Mouse (Mus musculus) thymus, postnatal 0 days (tissue): ENCODE results near the gene Tmem25. TPM values are rescaled to one million over a fixed set of nuclear protein-coding genes. Genes with fewer than 3 reads are reported as not detected.

ENCODE experiments used
- DNase-seq: peaks from one replicate; pipeline ENCODE4 v3.0.0-alpha.2; 2015; ENCODE audit warnings: low spot score
- polyA plus RNA-seq: library from polyadenylated mRNA; unstranded; fragments of >200 nt; fragmentation: Nextera tagmentation; extraction: Ambion mirVana; gene quantifications from 2 replicates; pipeline ENCODE4 v1.2.1, GENCODE M21; 2015

Tmem25 gene
- 0.72 and 0.82 TPM in 2 replicates for polyA plus RNA-seq

DNA sequence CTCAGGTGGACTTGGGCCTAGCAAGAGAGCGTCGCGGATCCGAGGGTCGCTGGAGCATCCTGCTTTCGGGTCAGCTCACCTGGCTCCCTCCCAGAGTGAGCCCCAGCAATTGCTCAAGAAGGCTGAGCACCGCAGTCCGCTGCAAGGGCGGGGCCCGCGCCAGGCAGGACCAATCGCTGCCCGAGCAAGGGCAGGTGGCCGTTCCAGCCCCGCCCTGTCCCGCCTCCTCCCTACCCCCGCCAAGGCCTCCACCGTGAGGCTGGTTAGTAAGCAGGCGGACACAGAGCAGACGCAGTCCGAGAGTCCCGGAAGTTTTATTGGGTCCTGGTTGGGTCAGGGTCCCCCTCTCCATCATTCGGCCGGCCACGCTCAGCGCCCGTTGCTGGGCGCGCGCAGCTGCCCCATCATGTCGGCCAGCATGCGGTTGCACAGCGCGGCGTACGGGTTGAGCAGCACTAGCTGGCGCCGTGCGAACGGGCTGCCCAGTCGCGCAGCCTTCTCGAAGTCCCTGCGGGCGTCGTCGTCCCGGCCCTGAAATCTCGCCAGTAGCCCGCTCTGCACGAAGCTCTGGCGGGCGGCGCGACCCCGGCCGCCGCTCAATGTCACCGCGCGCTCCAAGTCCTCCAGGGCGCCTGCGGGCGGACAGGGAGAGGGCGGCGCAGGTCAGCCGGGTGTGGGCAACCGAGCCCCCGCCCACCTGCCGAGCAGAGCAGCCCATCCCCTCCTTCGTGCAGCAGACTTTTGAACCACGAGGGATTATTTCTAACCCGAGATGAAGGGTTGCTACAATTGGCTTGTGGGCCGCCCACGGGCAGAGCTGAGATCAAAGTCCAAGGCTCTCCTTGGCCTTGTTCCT, at the start of gene Tmem25:
Gene Tmem25, minus strand, starts transcription at position 206 of the 856 bp plus-strand sequence.
- peak; percentile 47 for DNase-seq

DNA sequence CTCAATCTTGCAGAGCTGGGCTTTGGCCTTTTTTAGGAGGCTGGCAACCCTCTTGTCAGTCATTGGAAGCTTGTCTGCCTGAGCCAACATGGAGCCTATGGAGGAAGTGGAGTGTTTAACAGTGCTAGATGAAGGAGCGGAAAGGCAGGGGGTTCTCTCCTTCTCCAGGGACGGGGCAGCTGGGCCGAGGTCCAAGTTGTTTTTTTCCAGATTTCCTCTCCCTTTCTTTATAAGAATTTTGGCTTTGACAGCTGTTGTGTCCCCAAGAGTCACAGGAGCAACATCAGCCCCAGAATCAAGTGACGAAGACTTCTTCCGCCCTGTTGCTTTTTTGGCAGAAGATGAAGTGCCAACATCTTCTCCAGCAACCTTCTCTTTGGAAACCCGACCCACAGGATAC, 48.3 kb upstream of the Tmem25 start:
- no peak for DNase-seq

DNA sequence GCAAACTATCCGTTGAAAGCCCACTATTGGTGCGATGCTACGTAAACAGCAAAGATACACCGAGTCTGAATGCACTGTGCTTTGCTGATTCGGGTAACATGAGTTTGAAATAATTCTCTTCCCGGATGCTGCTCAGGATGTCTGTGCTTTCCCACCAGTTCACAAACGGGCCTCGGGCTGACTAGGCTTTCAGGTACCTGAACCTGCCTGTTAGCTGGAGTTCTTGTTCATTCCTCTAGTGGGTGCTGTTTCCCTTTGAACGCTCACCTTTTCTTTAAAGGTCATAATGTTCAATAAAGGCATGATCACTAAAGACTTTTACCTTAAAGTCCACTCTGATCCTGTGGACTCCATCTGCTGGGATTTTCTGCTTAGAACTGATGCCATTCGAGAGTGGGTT, 42.1 kb upstream of the Tmem25 start:
- DNase-seq, result peak; percentile 55

DNA sequence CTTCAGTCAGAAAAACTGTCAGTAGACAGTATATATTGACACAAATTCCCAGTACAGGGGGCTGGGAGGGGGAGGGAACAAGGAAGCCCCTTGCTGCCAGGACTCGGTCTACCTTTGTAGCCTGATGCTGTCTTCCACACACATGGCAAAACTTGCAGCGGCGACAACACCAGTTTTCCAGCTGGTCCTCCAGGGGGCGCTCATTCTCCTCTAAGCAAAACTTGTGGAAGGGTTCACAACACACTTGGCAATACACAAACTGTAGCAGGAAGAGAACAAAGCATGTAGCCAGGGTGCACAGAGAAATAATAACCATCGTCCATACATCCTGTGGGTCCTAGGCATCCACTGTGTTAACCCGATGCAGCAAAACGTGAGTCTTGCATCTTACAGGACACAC, 37.3 kb upstream of the Tmem25 start:
- peak; percentile 80 for DNase-seq

DNA sequence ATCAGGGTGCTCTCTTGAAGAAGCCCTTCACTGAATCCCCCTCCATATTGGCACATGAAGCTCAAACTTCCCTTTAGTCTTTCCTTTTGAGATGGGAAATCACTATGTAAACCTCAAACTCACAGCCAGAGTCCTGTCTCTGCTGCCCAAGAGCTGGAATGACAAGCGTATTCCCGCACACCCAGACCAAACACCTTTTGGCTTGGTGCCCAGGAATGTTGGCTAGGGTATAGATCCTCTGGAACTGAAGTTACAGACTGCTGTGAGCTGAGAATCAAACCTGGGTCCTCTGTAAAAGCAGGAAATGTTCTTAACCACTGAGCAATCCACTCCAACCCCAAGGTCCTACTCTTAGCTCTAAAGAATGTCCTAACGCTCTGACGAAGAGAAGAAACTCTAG, 33.2 kb upstream of the Tmem25 start:
- DNase-seq, result no peak

DNA sequence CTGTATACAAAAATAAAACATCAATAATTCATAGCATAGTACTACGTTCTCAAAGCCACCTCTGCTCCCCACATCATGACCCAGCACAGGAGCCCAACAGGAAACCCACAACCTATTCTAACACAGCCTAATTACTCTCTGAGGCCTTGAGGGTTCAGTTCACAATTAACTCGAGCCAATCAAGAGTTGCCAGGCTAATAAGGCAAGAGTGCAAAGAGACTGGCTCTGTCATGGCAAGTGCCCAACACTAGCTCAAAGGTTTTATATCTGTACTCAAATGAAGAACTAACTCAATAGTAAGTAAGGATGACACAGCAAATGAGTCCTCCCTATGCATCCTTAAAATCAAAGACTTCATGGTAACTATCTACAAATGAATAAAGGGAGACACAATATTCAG, 31.4 kb upstream of the Tmem25 start:
- DNase-seq, result no peak

DNA sequence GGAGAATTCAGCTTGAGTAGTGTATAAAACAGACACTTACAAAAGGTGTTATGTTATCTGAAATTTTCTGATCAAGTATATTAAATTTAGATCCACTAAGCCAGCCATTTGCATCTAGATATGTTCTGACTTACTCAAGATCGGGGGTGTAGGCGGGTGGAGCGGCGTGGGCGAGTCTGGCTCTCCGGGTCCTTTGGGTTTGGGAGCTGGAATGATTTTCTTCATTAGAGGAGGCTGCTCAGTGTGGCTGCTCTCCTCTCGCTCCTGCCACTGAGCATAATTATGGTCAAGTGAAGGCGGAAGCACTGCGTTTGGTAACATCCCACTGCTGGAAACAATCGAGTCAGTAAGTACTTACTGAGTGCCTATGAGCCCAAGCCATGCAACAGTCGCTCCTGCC, 29.8 kb upstream of the Tmem25 start:
- no peak for DNase-seq

DNA sequence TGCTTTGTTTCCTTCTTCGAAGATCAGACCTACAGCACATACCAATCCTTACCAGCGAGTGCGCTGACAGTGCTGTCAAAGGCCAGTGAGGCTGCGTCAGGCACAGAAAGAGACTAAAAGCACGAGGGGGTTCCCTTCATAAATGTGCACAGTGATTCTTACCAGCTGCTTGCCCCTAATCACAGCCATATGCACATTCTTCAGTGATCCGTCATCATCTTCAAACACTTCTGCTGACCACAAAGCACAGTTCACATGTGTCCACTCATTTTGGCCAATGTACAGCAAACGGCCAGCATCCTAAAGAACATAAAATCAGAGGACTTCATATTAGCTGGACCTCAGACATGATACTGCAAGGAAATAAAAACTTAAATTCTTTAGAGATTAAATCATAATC, 27.6 kb upstream of the Tmem25 start:
- DNase-seq, result no peak

DNA sequence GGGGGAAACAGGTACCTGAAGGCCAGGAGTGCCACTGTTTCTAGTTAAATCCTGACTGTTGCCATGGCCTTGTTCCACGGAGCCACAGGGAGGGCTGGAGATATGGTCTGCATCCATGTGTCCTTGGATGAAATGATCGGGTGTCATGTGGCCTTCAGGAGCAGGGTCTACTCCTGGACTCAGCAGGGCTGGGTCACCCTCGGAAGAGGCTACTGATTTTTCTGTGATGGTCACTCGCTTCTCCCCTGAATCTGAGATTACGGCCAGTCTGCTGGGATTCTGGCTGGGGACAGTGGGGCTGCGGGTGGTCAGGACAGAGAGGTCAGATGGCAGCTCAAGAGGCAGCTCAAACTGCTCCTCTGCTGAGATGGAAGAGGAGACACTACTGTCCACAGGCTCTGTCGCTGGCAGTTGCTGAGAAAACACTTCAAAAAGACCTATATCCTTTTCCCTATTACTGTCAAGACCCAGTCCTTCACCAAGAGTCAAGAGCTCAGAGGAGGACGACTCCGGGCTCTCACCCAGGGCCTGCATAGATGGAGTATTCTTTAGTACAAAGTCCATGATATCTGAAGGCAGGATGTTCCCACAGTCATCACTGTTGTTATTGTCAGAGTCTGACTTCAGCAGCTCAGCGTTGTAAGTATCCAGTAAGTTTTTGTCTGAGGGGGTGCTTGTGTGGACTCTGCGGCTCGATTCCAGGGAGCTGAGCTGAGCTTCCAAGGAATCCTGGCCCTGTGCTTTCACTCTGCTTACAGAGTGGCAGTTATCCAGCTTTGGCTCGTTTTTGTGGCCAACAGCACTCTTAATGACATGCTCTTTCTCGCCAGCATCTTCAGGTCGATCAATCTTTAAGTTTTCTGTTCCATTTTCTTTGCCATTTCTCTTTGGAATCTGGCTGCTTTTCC, 21.1 kb upstream of the Tmem25 start:
- no peak for DNase-seq

DNA sequence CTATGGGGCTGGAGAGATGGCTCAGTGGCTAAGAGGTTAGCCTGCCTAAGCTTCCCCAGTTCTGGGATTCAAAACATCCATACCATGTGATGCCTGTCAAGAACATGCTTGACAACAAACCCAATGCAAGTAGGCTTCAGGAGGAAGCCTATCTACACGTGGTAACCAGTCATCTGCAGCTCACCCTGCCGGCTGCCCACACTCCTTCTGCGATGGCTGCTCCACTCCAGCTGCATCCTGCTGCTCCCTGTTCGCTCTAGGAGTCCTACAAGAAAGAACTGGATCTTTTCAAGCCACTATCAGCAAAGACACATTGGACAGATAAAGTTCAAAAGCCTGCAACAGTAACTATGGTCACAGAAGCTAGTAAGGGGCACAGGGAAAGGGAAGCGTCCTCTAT, 18.4 kb upstream of the Tmem25 start:
- DNase-seq, result no peak

DNA sequence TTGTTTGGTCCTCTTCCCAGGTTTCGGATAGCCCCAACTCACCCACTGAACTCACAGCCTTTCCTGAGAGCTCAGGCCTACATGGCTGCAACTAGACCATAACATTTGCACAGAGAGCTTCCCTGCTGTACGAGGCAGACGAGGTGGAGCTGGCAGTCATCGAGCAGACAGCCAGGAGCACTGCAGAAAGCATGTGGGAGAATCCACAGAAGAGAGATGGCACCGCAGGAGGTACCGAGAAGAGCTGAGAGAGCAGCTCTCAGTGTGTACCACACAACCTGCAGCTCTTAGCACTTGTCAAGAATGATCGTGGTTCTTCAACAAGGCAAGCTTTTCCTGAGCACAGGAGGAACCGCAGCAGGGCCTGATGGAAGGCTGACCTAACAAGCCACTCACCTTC, 15.1 kb upstream of the Tmem25 start:
- DNase-seq, result no peak

DNA sequence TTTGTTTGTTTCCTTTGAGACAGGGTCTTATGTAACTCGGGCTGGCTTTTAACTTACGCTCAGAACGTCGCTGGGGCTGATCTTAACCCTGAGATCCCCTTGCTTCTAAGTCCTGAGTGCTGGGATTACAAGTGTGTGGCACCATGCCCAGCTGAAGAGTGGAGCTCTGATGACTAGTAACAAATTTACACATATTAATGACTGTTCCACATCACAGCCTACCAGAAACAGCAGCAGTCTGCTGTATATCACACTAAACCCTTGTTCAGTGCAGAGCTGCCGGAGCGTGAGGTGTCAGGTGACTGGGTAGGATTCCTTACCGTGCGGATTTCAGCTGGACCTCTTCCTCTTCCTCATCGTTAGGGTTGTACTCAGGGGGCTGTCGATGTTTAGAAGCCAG, 11.2 kb upstream of the Tmem25 start:
- DNase-seq, result no peak

DNA sequence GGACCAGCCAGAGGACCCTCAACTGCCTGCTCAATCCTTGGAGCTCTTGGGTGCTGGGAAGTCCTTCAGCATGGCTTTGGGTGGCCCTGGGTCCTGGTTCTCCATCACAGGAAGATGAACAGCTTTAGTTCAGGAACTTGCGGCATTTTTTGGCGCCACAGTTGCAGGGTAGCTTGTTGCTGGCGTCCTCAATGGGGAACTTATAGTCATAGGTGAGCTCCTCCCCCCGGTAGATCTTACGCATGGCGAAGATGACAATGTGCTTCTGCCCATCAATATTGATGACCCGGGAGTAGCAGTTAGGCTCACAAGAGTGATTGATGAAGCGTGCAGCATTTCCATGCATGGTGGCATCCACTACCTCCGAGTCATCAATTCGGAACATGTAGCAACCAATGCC, 8.7 kb upstream of the Tmem25 start:
- no peak for DNase-seq

DNA sequence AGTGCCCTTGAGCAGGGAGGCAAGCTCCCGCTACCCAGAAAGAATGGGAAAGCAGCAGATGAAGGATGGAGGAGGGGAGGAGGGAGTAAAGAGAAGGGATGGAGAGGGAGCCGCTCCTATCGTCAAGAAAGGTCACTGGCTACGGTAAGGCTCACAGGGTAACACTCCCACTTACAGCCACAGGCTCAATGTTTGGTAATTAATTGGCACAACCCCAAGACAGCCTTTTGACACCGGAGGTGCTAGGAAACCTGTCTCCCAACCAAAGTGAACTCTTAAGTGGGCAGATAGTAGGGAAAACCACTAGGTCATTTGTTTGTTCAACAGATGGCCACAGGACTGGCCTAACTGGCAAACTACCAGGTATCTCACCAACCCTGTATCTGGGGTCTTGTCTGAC, 8.0 kb upstream of the Tmem25 start:
- DNase-seq, result no peak

DNA sequence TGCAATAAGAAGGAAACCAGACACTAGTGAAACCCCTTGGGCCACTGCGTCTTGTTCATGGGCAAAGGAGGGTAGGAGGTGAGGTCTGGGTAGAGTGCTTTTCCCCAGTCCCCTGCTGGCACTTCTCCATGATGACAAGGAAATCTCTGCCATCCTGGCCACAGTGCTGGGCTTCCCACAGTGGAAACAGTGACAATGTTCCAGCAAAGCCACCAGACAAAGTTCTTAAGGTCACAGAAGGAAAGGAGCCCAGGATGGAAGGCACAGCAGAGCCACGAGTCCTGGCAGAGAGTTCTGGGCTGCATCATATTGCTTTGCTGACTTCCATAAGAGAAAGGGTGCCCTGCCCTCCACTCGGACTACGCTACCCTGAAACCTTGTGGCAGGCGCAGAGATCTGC, 6.4 kb upstream of the Tmem25 start:
- no peak for DNase-seq

DNA sequence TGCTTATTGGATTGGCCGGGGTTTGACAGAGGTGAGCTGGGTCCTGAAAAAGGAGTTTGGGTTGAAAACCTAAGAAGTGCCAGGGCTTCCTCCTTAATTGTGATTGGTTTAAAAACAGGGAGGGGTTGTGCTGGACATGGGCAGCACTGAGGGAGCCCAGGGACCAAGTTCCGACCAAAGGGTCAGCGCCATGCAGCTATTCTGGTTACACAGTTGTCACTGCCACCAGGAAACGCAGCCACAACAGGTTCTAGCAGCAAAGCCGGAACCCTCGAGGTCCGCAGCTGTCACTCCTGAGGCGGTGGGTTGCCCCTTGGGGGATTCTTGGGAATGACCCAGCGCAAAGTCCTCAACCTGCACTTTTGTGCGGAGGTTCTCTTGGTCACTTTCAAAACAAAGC, 5.6 kb upstream of the Tmem25 start:
- DNase-seq, result no peak

DNA sequence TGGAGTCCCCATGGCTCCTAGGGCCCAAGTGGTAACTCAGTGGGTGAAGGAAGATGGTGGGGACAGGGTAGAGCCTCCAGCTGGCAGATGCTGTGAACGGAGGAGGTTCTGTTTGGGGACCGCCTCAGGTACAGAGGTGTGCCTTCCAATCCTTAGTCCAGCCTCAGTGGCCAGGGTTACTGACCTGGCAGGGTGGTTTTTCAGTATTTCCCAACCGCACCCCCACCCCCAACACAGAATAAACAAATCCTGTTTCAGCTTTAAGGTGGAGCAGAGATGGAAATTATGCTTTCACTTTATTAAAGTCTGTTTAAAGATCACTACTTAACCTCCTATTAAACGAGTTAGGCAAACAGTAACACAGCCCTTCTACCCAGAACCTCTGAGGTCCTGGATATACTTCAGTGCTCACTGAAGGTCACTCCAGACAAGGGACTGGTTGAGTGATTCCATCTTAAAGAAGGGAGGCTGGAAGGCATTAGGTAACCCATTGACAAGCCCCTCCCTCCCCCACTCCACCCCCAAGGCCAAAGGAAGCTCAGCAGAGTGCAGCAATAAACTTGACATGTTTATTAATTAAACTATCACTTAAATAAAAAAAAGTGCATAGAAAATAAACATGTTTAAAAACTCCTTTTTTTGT, 3.8 kb upstream of the Tmem25 start, which contains the start of gene Ttc36:
Gene Ttc36, minus strand, starts transcription at position 265 of the 643 bp plus-strand sequence.
- DNase-seq, result no peak

DNA sequence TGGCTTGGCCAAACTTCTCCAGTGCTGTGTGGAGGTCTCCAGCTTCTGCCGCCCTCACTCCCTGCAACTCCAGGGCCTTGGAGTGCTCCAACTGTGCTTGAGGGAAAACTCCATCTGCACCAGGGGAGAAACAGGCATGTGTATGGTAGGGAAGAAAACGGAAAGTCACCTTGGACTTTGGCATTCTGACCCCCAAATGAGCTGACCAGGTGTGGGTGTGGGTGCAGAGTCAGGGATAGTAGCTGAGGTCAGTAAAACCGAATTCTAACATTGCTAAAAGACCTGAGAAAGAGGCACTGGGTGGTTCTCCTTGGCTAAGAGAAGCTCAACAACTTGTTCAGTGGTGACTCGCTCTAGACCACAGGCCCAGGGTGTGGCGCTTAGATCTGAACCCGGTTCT, 2.6 kb upstream of the Tmem25 start:
- DNase-seq, result no peak

DNA sequence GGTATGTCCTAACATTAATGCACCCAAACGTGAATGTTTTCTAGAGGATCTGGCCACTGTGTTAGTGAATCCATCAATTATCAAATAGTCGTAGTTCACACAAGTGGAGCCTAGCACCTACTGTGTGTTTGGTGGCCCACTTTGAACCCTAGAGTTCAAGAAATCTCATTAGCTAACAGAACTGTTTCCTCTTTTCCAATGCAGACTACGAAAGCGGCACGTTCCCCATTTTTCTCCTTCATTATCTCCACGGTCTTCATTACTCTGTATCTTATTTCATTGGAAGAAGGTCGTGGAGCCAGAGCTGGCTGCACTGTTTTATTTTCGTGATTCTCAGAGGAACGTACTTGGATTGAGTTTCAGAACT, 834 bp upstream of the Tmem25 start:
- no peak for DNase-seq

DNA sequence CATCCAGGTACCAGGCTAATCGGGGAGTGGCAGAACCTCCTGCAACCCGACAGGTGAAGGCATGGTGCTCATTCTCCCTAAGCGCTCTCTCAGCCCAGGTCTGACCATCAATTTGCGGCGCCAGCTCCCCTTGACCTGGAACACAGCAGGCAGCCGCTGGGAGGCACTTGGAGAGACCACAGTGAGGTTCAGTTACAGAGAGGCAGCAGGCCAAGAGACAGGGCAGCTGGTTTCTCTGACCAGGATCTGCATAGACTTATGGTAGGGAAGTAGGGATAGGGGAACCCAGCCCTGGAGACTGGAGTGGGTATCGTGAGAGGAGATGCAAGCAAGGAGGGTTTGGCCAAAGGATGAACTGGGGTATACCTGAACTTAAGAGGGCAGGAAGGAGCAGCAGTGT, 809 bp downstream of the Tmem25 start:
- no peak for DNase-seq

DNA sequence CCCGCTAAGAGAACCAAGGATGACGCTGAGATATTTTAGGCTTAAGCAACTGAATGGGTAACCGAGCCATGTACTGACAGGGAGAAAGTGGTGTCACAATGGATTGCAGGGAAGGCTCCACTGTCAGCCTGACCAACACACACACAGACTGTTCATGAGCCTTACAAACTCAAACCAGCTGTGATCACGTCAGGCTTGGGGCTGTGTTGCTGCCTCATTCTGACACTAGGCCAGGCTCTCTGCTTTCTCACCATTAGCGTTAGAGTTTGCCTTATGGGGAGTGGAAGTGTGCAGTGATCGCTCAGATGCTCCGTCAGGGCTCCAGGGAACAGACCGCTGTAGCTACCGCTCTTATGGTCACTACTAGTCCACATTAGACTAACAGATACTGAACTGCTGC, 6.3 kb downstream of the Tmem25 start:
- DNase-seq, result no peak
